Mouse (Mus musculus) liver, embryonic 14.5 days (tissue): ENCODE measurements around the gene C3.

ENCODE experiments used
- CTCF ChIP-seq: IDR thresholded peaks from 2 replicates; pipeline ENCODE4 v1.5.1; 2016; ENCODE audit warnings: antibody characterized with exemption, low read depth, control low read depth
- EP300 ChIP-seq: IDR thresholded peaks from 2 replicates; pipeline ENCODE4 v1.6.1; 2016; ENCODE audit warnings: antibody characterized with exemption, low read depth

DNA sequence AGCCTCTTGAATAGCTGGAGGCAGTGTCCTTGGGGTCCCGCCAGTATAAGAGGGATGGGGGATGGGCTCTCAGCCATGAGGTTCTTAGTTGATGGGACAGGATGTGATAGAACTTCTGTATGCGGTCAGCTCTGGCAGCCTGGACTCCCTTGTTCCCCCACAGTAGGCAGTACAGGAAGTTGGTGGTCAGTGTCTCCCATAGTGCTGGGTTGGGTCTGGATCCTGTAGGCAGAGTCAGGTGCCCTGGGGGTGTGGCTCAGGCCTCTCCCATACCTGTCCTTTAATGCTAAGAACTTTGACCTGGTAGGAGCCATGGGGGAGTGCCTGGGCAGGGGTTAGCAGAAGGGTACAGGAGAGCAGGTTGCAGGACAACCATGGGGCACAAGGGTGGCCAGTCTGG lies 36.2 kb upstream of the C3 start:
- TF ChIP-seq CTCF (no peak), EP300 (no peak)
